Mouse (Mus musculus) sigmoid colon, adult 10 weeks (tissue): ENCODE results near the gene Gm17079. TPM values are rescaled to one million over a fixed set of nuclear protein-coding genes. Genes with fewer than 3 reads are reported as not detected.

Experiments
- polyA plus RNA-seq: library from polyadenylated mRNA; stranded (reverse); fragments of 350-450 nt; fragmentation: Illumina TruSeq; extraction: RNeasy Lipid Tissue Mini Kit (QIAGEN cat#74804); gene quantifications from one replicate; pipeline ENCODE4 v1.2.3, GENCODE M21; 2014; ENCODE audit warnings: low read depth, low replicate concordance

Gene Gm17079
- not detected for polyA plus RNA-seq

DNA sequence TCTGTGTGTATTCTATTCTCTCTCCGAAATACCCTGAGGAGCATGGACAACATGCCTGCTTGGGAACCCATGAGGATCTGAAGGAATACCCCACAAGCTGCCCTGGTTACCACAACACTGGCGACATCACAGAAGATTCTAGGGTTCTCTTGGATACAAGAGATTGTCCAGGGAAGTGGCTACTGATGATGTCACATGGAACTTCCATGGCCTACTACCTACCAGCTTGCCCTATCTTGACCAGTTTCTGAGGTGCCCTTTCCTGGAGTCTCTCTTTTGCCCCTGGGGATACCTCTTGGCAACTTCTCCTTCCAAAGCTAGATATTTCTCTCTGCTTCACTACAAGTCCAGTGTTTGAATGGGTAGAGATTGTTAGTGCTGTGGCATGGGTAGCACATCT, at the start of gene Gm17079:
Gm17079 (minus strand) TSS at position 101 of the 400 bp plus-strand sequence.

DNA sequence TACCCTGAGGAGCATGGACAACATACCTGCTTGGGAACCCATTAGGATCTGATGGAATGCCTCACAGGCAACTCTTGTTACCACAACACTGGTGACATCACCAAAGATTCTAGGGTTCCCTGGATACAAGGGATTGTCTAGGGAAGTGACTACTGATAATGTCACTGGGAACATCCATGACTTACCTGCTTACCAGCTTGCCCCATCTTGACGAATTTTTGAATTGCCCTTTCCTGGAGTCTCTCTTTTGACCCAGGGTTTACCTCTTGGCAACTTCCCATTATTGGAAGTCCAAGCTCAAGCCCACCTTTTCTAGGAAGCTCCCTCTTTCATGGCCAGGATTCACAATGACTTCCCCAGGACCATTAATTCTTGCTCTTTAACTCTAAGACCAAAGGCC, 21.8 kb upstream of the Gm17079 start, which contains the start of gene Gm5800:
Gm5800 (minus strand) TSS at position 101 of the 400 bp plus-strand sequence.

Other genes starting within 250 kb of the Gm17079 start
- not detected for gene Vmn2r89, start 243.6 kb downstream of the Gm17079 start, polyA plus RNA-seq
- gene Gm5622, start 142.7 kb downstream of the Gm17079 start, polyA plus RNA-seq = not detected
- not detected for gene Gm17175, start 121.4 kb downstream of the Gm17079 start, polyA plus RNA-seq
- not detected for gene Gm17174, start 103.3 kb downstream of the Gm17079 start, polyA plus RNA-seq
- not detected for gene Gm17078, start 84.2 kb downstream of the Gm17079 start, polyA plus RNA-seq
- gene Gm4181, start 59.8 kb downstream of the Gm17079 start, polyA plus RNA-seq = not detected
- not detected for gene Gm5800, start 21.7 kb upstream of the Gm17079 start, polyA plus RNA-seq
- gene Ang4, start 78.1 kb upstream of the Gm17079 start, polyA plus RNA-seq = 194 TPM
- gene AY358078, start 104.6 kb upstream of the Gm17079 start, polyA plus RNA-seq = 0.32 TPM
- gene Ear6, start 158.2 kb upstream of the Gm17079 start, polyA plus RNA-seq = not detected
- gene Mettl17, start 189.4 kb upstream of the Gm17079 start, polyA plus RNA-seq = 11.0 TPM
- 1.6 TPM for gene Slc39a2, start 197.4 kb upstream of the Gm17079 start, polyA plus RNA-seq
- 246 TPM for gene Ndrg2, start 218.7 kb upstream of the Gm17079 start, polyA plus RNA-seq
- not detected for gene Tppp2, start 223.0 kb upstream of the Gm17079 start, polyA plus RNA-seq
- gene Rnase13, start 227.3 kb upstream of the Gm17079 start, polyA plus RNA-seq = not detected